Mouse (Mus musculus) liver, postnatal 0 days (tissue): ENCODE data around the gene Phgdh. TPM values are rescaled to one million over a fixed set of nuclear protein-coding genes. Genes with fewer than 3 reads are reported as not detected.

Source experiments
- ATAC-seq: fragments of 200-750 bp; cut with Nextera tagmentation; 2 replicates; pipeline ENCODE4 v1.8.0; 2017; ENCODE audit warnings: mild to moderate bottlenecking, moderate library complexity
- DNase-seq: peaks from one replicate; pipeline ENCODE4 v3.0.0-alpha.2; 2016
- H3K27ac ChIP-seq: fragments of 300-500 bp; sonication (generic); 2 replicates; pipeline ENCODE4 v1.5.1; 2014; ENCODE audit warnings: antibody characterized with exemption, moderate library complexity, mild to moderate bottlenecking, low read depth
- H3K27me3 ChIP-seq: fragments of 300-500 bp; sonication (generic); 2 replicates; pipeline ENCODE4 v1.6.1; 2014; ENCODE audit warnings: low read length, control low read depth, mixed read lengths; ENCODE audit not compliant: insufficient read depth
- H3K36me3 ChIP-seq: fragments of 300-500 bp; sonication (generic); replicated peaks from 2 replicates; pipeline ENCODE4 v1.6.1; 2014; ENCODE audit warnings: mild to moderate bottlenecking, control low read depth, low read length, moderate library complexity, mixed read lengths; ENCODE audit not compliant: insufficient read depth
- H3K4me1 ChIP-seq: fragments of 300-500 bp; sonication (generic); 2 replicates; pipeline ENCODE4 v1.6.1; 2014; ENCODE audit warnings: antibody characterized with exemption, mild to moderate bottlenecking, control low read depth; ENCODE audit not compliant: insufficient read depth
- H3K4me2 ChIP-seq: fragments of 300-500 bp; sonication (generic); 2 replicates; pipeline ENCODE4 v1.6.1; 2014; ENCODE audit warnings: low read depth, mild to moderate bottlenecking, low read length, moderate library complexity, mixed read lengths
- H3K4me3 ChIP-seq: fragments of 300-500 bp; sonication (generic); 2 replicates; pipeline ENCODE4 v1.5.1; 2014; ENCODE audit warnings: low read depth, low read length
- H3K9ac ChIP-seq: fragments of 300-500 bp; sonication (generic); replicated peaks from 2 replicates; pipeline ENCODE4 v1.6.1; 2014; ENCODE audit warnings: mild to moderate bottlenecking, moderate library complexity
- H3K9me3 ChIP-seq: fragments of 300-500 bp; sonication (generic); 2 replicates; pipeline ENCODE4 v1.6.1; 2016; ENCODE audit warnings: mild to moderate bottlenecking, control low read depth, low read length, mixed read lengths
- CTCF ChIP-seq: sonication (generic); IDR thresholded peaks from 2 replicates; pipeline ENCODE4 v1.5.1; 2016; ENCODE audit warnings: antibody characterized with exemption, low read depth
- EP300 ChIP-seq: IDR thresholded peaks from 2 replicates; pipeline ENCODE4 v1.6.1; 2016; ENCODE audit warnings: antibody characterized with exemption, low read depth, mild to moderate bottlenecking
- WGBS: fragments of 180-500 bp; shearing (Covaris S2); extraction: QIAGEN DNeasy Blood & Tissue Kit; methylation state at CpG from one replicate; pipeline ENCODE4 v1.1.7; 2014; ENCODE audit not compliant: insufficient replicate concordance; 5-methylcytosine and 5-hydroxymethylcytosine counted together
- polyA plus RNA-seq: library from polyadenylated mRNA; unstranded; fragments of >200 nt; fragmentation: Nextera tagmentation; extraction: Ambion mirVana; gene quantifications from 2 replicates; pipeline ENCODE4 v1.2.1, GENCODE M21; 2015

Gene Phgdh
- polyA plus RNA-seq, 1 experiment from 2014 or later = 32.7 TPM

GRCm38 (mm10) chr3:98312867-98313266 lies 26.9 kb downstream of the Phgdh start:
- H3K4me2 ChIP-seq = no peak overlapping the region
- no peaks in the 10 kb centered on the region for H3K27me3 ChIP-seq
- no peak overlapping the region for H3K9ac ChIP-seq
- no peak overlapping the region for H3K27ac ChIP-seq
- no peaks in the 10 kb centered on the region for H3K9me3 ChIP-seq
- DNase-seq (peak; percentile 71), ATAC-seq (peak; percentile 11)
- no peak overlapping the region for H3K4me3 ChIP-seq
- 0 out of 2 replicates have a peak, but pooled peaks cover 4% of the 10 kb centered on the region for H3K36me3 ChIP-seq
- peak; percentile 76 for TF ChIP-seq CTCF
- no peak for TF ChIP-seq EP300
- WGBS = 28% methylated on average over 6 of the region's 7 CpGs
- no peaks in the 10 kb centered on the region for H3K4me1 ChIP-seq

GRCm38 (mm10) chr3:98310456-98310855 lies 29.3 kb downstream of the Phgdh start:
- ATAC-seq = peak; percentile 15
- DNase-seq = no peak
- no peak overlapping the region for H3K4me2 ChIP-seq
- no peaks in the 10 kb centered on the region for H3K27me3 ChIP-seq
- no peak for TF ChIP-seq EP300
- TF ChIP-seq CTCF = no peak
- H3K4me3 ChIP-seq = no peak overlapping the region
- WGBS = 67% methylated on average over 1 of the region's 1 CpGs
- no peaks in the 10 kb centered on the region for H3K9me3 ChIP-seq
- 0 out of 2 replicates have a peak, but pooled peaks cover 6% of the 10 kb centered on the region for H3K36me3 ChIP-seq
- H3K4me1 ChIP-seq = no peaks in the 10 kb centered on the region
- H3K27ac ChIP-seq = no peak overlapping the region
- H3K9ac ChIP-seq = no peak overlapping the region

GRCm38 (mm10) chr3:98308606-98309005 lies 31.2 kb downstream of the Phgdh start:
- Histone ChIP-seq H3K4me3 (no peak overlapping the region), H3K9me3 (no peaks in the 10 kb centered on the region), H3K9ac (no peak overlapping the region), H3K36me3 (0 out of 2 replicates have a peak, but pooled peaks cover 6% of the 10 kb centered on the region), H3K4me1 (no peaks in the 10 kb centered on the region), H3K27me3 (no peaks in the 10 kb centered on the region), H3K4me2 (no peak overlapping the region), H3K27ac (no peak overlapping the region)
- ATAC-seq (no peak), DNase-seq (no peak)
- TF ChIP-seq EP300 = no peak
- TF ChIP-seq CTCF = no peak
- 81% methylated on average over 6 of the region's 6 CpGs for WGBS

GRCm38 (mm10) chr3:98301761-98302160 lies 38.0 kb downstream of the Phgdh start:
- Histone ChIP-seq H3K27me3 (no peaks in the 10 kb centered on the region), H3K9ac (no peak overlapping the region), H3K9me3 (no peaks in the 10 kb centered on the region), H3K4me3 (no peak overlapping the region), H3K36me3 (peaks cover 36% of the 10 kb centered on the region), H3K27ac (0 out of 2 replicates have a peak overlapping the region, but pooled peaks have one; percentile 6), H3K4me2 (no peak overlapping the region), H3K4me1 (no peaks in the 10 kb centered on the region)
- ATAC-seq (0 out of 2 replicates have a peak, but pooled peaks have one; percentile 21), DNase-seq (no peak)
- 90% methylated on average over 3 of the region's 3 CpGs for WGBS
- TF ChIP-seq EP300 (no peak), CTCF (no peak)

- no peak overlapping the region for H3K27ac ChIP-seq
- no peak overlapping the region for H3K4me3 ChIP-seq
- no peak overlapping the region for H3K9ac ChIP-seq
- peaks cover 38% of the 10 kb centered on the region for H3K36me3 ChIP-seq
- TF ChIP-seq CTCF (no peak), EP300 (no peak)
- WGBS = 76% methylated on average over 4 of the region's 4 CpGs
- H3K4me2 ChIP-seq = no peak overlapping the region
- no peak for DNase-seq
- H3K27me3 ChIP-seq = no peaks in the 10 kb centered on the region
- H3K4me1 ChIP-seq = no peaks in the 10 kb centered on the region
- H3K9me3 ChIP-seq = no peaks in the 10 kb centered on the region
- ATAC-seq = no peak
Observed at GRCm38 (mm10) chr3:98300266-98300665, 39.5 kb downstream of the Phgdh start.

GRCm38 (mm10) chr3:98299391-98300100 lies 40.2 kb downstream of the Phgdh start:
- 53% methylated on average over 1 of the region's 1 CpGs for WGBS
- Histone ChIP-seq H3K4me2 (no peak overlapping the region), H3K9ac (no peak overlapping the region), H3K9me3 (no peaks in the 10 kb centered on the region), H3K27me3 (no peaks in the 10 kb centered on the region), H3K36me3 (peaks cover 38% of the 10 kb centered on the region), H3K4me1 (no peaks in the 10 kb centered on the region), H3K4me3 (no peak overlapping the region), H3K27ac (no peak overlapping the region)
- TF ChIP-seq CTCF (no peak), EP300 (no peak)
- DNase-seq (no peak), ATAC-seq (no peak)
